Mouse (Mus musculus) yolk sac, embryonic 10.5 days (tissue): ENCODE measurements at regions not wholly inside any gene's neighbourhood (a gene's known extent, or its start where the extent isn't known, plus 50 kb on each side); places are given as distances from the start of the nearest gene placed in this dataset.

Experiments used
- DNase-seq: peaks from one replicate; pipeline ENCODE4 v3.0.0-alpha.2; 2017; ENCODE audit warnings: low spot score

GRCm38 (mm10) chr3:41230961-41231377, 148.1 kb upstream of the Pgrmc2 start:
- DNase-seq: no peak

GRCm38 (mm10) chr3:41229493-41229892, 146.6 kb upstream of the Pgrmc2 start:
- no peak for DNase-seq

GRCm38 (mm10) chr3:41228536-41228935, 145.7 kb upstream of the Pgrmc2 start:
- DNase-seq: peak; percentile 41

DNA sequence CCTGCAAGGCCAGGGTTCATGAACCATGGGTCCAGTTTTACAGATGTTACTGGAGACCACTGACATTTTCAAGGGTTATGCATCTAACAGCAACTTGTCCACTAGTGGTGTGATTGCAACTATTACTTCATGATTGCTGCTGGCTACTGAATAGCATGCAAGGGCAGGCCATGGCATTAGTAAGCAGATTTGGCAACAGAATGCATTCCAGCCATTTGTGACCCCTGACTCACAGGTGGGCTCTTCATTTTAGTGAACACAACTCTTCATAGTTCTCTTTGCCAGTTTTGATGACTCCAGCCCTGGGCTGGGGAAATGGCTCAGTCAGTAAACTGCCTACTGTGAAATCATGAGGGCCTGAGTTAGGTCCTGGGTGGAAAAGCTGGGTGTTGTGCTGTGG, 137.9 kb upstream of the Pgrmc2 start:
- no peak for DNase-seq

DNA sequence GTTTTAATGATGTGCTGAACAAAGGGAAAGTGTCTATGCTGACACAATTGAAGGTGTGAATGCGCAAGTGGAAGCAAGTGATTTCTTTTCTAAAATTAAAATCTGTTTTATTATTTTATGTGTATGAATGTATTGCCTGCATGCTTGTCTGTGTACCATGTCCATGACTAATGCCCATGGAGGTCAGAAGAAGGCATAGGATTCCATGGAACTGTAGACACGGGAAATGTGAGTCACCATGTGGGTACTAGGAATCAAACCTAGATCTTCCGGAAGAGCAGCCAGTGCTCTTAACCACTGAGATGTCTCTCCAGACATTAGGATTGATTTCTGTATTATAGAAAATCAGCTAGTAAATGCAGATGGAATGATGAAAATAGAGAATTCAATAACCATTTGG, 134.9 kb upstream of the Pgrmc2 start:
- DNase-seq: no peak

DNA sequence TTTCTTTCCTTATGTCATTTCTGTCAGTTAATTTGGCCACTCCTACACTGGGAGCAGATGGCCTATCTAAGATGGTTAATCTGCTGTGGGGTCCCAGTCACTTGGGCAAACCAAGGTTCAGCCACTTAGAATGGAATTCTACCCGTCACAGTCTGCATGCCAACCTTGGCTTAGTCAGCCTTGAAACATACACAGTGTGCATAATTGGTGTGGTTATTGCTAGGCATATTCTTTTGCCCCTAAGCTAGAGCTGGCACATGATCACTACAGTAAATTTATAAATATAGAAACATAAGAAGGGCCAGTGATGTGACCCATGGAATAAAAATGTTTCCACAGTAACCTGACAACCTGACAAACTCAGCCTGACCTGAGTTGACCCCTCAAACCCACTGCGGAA, 130.7 kb upstream of the Pgrmc2 start:
- no peak for DNase-seq

DNA sequence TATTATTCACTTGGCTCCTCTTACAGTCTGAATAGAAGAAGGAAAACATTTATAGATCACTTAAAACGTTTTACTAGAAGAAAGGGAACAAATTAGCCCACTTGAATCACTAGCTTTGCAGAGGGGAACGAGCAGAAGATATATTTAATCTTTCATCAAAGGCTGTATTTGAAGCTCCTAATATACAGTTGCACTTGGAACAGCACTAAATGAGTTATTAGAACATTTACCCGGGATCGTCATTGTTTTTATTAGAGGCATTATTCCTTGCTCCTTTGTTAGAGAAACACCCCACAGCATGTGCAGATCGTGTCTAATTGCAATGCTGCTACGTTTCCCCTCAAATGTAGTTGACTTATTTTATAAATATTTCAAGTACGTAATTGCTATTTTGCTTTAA, 127.5 kb upstream of the Pgrmc2 start:
- no peak for DNase-seq

- DNase-seq: no peak
Measured at GRCm38 (mm10) chr3:41202895-41203294, 120.0 kb upstream of the Pgrmc2 start.

DNA sequence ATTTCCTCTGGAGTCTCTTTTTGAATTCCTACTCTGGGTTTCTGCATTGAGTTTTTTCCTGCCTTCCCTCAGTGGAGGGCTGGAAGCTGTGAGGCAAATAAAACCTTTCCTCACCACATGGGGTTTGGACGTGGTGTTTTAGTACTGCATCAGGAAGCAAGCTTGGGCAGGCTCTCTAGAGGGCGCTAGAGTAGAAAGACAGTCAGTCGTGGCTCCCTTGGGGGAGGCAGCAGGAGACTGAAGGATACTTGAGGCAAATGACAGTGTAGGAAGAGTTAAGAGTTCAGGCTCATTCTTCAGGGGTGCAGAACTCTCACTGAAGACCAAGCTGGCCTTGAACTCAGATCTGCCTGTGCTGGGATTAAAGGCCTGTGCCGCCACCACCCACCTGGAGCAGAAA, 118.9 kb upstream of the Pgrmc2 start:
- DNase-seq: no peak

DNA sequence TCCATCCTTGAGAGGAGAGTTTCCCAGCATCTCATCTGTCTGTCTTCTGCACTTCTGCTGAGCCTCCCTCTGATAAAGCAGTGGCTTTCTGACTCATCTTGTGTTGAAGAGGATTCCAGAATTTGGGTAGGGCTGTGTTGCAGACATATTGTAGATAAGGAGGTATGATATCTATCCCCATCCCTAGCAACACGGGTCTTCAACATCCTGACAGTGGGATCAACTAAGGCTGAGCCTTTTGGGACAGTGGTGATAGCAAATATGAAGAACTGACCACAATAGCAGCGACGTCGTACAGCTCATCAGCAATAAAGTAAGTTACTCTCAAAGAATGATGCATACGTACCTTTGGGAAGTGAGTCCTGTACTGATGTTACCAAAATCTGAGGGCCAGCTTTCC, 117.2 kb upstream of the Pgrmc2 start:
- no peak for DNase-seq

- DNase-seq: no peak
Measured at GRCm38 (mm10) chr3:41198216-41198976, 115.5 kb upstream of the Pgrmc2 start.

DNA sequence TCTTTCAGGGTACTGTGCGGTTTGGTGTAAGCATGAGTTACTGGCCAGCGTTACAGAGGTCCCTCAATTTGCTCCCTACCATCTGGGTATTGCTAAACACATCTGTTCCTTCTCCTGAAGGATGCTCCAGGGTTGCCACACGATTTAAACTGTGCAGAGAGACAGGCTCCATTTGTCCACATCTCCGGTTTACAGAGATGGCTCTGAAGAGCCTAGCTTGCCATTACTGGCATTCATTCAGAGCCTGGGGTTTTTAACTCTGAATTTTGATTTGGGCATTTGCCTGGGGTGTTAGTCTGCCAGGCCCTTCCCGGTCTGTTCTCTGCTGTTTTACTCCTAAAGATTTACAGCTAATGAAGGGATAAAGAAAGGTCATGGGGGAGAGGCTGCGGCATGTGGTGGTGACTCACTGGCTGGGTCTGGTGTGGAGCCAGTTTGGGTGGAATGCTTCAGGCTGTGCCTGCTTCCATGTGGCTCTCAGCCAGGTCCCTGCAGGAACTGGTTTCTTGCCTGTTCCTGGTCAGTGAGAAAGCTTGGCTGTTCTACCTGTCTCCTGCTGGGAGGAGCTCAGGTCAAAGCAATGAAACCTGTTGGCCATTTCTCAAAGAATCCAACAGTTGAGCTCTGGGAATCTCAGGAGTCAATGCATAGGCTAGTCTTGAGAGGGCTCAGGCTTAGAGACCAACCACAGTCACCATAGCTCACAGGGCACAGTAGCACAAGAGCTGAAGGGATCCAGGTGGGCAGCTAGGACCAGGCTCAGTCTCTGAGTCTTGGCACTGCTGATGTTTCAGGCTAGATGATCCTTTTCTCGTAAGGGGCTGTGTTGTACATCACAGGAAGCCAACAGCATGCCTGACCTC, 112.5 kb upstream of the Pgrmc2 start:
- DNase-seq: peak; percentile 59

DNA sequence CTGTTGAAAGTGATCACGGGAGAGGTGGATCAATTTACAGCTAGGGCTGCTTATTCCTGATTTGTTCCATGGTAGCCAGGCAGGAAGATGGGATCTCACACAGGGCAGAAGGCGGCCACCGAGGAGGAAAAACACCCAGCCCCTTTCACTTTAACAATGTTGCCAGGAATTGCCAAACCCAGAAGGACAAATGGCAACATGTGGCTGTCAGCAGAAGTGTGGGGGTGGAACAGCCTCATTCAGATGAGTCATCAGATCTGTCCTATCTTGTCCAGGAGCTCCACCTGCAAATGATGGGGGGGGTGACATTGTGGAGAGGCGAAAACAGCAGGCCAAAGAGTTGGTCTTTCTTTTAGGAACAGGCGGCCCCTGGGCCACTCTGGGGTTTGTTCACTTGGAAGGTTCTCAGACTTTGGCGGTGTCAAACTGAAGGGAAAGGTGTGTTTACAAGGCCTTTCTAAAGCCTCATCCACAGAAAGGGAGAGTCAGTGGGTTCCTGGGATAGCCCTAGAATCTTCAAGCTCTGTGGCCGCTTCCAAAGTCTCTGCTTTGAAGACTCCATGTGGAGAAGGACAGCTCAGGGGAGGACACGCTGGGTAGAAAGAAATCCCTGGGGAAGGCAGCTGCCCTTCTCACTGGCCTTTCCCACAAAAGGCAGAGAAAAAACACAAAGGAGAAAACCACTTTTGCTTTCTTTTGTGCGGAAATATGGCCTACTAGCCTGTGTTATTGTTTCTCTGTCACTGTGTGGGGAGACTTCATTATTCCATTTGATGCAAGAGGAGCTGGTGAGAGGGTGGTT, 111.7 kb upstream of the Pgrmc2 start:
- DNase-seq: no peak

DNA sequence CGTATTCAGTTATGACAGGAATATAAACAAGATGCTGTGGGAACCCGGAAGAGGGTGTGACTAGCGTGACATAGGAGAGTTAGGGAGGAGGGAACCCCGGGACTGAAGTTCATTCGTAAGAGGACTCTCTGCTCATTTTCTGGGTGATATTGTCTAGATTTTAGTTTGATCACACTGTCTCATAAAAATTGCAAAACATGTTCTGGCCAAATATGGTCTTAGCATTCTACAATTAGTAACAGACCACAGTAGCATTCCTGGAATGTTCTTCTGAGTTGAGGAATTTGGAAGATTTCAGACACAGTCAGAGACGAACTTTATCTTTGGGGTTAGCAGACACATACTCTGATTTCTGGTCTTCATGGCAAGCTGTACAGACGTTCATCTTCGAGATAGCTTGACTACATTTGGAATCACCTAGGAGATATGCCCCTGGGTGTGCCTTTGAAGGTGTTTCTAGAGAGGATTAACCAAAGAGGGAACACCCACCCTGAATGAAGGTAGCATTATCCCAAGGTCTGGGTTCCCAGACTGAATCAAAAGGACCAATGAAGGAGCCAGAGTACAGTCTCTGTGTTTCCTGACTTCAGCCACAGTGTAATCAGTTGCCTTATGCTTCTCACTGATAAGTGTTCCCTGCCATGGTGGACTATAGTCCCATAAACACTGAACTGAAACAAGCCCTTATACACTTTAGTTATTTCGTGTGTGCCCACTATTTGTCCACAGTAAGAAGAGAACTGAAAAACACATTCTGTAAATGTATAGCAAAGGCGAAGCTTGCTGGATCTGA, 102.7 kb upstream of the Pgrmc2 start:
- no peak for DNase-seq

- DNase-seq: no peak
Measured at GRCm38 (mm10) chr3:41184375-41184774, 101.5 kb upstream of the Pgrmc2 start.

- peak; percentile 13 for DNase-seq
Measured at GRCm38 (mm10) chr3:41182900-41183595, 100.2 kb upstream of the Pgrmc2 start.

GRCm38 (mm10) chr3:41182036-41182899, 99.4 kb upstream of the Pgrmc2 start:
- peak; percentile 69 for DNase-seq

DNA sequence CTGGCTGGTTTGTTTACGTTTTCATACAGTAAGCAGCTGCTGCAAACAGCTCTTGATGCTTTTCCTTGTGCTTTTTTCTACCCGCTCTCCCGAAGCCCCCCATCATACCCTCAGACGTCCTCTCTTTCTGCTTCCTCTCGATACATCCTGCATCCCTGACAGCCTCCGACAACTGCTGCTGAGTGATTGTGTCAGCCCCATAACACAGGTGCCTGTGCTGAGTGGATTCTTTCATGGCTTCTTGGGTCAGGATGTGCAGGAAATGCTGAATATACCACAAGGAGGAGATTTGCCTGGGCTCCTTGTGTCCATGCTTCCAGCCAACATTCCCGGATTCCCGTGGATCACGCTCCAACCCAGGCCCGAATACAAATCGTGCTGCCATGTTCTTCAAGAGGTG, 98.6 kb upstream of the Pgrmc2 start:
- DNase-seq: no peak

DNA sequence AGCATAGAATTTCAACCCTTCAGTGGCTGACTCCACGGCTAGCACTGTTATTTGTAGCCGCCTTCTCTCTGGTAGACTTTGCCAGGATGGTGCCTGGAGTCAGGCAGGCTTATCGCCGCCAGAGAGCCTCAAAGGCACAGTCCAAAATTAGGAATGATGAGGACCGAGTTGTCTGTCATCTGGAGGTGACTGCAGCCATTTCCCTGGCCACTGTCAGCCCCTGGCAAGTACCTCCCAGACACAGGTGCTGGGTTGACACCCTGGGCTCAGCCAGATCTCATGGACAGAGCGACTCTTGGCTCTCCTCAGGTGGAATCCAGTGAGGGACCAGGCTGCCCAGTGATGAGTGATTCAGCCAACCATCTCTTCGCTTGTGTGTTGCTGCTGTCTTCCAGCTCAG, 98.1 kb upstream of the Pgrmc2 start:
- DNase-seq: no peak
